Comparison of ENCODE assay signal across 8 mouse cellular contexts in genomic region chr2:173106889-173107785, GRCm38 (mm10). TPM values are rescaled to one million over a fixed set of nuclear protein-coding genes. Genes with fewer than 3 reads are reported as not detected.
DNase-seq lines count a peak whose midpoint lies in the region; ATAC-seq lines count a peak whose summit lies in the region.

No protein-coding gene starts in this region.

- ATAC-seq in megakaryocyte progenitor cell, adult 5-6 weeks (replicated peaks; ENCODE audit: poor library complexity) = peak; percentile 89

- peak; percentile 29 for DNase-seq in ovary, postnatal 10 days (ENCODE audit: low spot score)
- DNase-seq in ovary, adult 18-20 months (ENCODE audit: low spot score) = no peak
- peak; percentile 32 to 58 for DNase-seq in cerebellum, postnatal 36 days
- peak; percentile 39 for DNase-seq in gastrocnemius, postnatal 10 days
- DNase-seq in induced T-regulatory cell, adult 2 months (ENCODE audit: low read depth) = peak; percentile 82
- peak; percentile 69 for DNase-seq in left cerebral cortex, adult 18-20 months (ENCODE audit: low spot score in 2 of 2)
- DNase-seq in right cerebral cortex, postnatal 25 days = peak; percentile 62

RNA-seq across cellular contexts. Expression of gene Ctcfl, which starts 12.2 kb away (rescaled TPM):
- not detected for total RNA-seq in gastrocnemius, postnatal 10 days (2021)
- total RNA-seq in left cerebral cortex, adult 18-20 months (2021) = not detected
- total RNA-seq in megakaryocyte progenitor cell, adult 5-6 weeks (2015) = not detected in 2 replicates
- total RNA-seq in megakaryocyte progenitor cell, adult 5-6 weeks (2017) = not detected in 2 replicates

RNA-seq across cellular contexts. Expression of gene Pck1, which starts 45.7 kb away (rescaled TPM):
- 10 to 100 TPM in 1 of 2 experiments, 1 to 10 TPM in 1; 9.1 to 17.4 TPM for total RNA-seq in gastrocnemius, postnatal 10 days (2021)
- total RNA-seq in left cerebral cortex, adult 18-20 months (2021) = not detected
- total RNA-seq in megakaryocyte progenitor cell, adult 5-6 weeks (2015) = not detected in 2 replicates
- total RNA-seq in megakaryocyte progenitor cell, adult 5-6 weeks (2017) = not detected in 2 replicates

Comparison
In these comparisons a context has a peak if more than half of its experiments do, and no peak if none do; other contexts are left out.
1. RNA of gene Pck1, which starts 45.7 kb away (total RNA-seq): 9.1 to 17.4 TPM in gastrocnemius, postnatal 10 days; not detected in left cerebral cortex, adult 18-20 months and not detected in megakaryocyte progenitor cell, adult 5-6 weeks; every median in the first group is over 4 times any median in the second.